Mouse (Mus musculus) adrenal gland, adult 18-20 months (tissue): ENCODE data around the gene Rexo1. TPM values are rescaled to one million over a fixed set of nuclear protein-coding genes. Genes with fewer than 3 reads are reported as not detected.
A peak's percentile ranks its signal among the peaks of the same experiment; 100 is the strongest.

Experiments
- DNase-seq, 2 experiments: peaks; one replicate each; pipeline ENCODE4 v3.0.0; 2021 to 2022; ENCODE audit warnings: low spot score in 2 of 2
- microRNA-seq, 2 experiments: library from miRNA; unstranded; fragments of <30 nt; microRNA quantifications; one replicate each; pipeline ENCODE4 v1.2.0; 2021; ENCODE audit warnings: borderline number of aligned reads in 2 of 2
- total RNA-seq, 2 experiments: library from RNA; stranded (reverse); gene quantifications; 1 replicate in 1 of 2; 2 replicates in 1 of 2; pipeline ENCODE4 v1.2.3; 2021

Gene Rexo1
- total RNA-seq, 2 experiments from 2014 or later: 32.9 to 48.4 TPM

- no peak for DNase-seq
Observed at GRCm38 (mm10) chr10:80519287-80519686, 42.1 kb downstream of the Rexo1 start.

GRCm38 (mm10) chr10:80513739-80514138, 47.6 kb downstream of the Rexo1 start:
- DNase-seq: no peak

- DNase-seq: no peak
Observed at GRCm38 (mm10) chr10:80510273-80510660, 51.1 kb downstream of the Rexo1 start.

GRCm38 (mm10) chr10:80509412-80510272, 51.7 kb downstream of the Rexo1 start:
- peak; percentile 82 to 85 for DNase-seq

- DNase-seq: peak; percentile 56 to 70
Observed at GRCm38 (mm10) chr10:80506222-80506621, 55.1 kb downstream of the Rexo1 start.

- DNase-seq: no peak
Observed at GRCm38 (mm10) chr10:80504724-80505123, 56.6 kb downstream of the Rexo1 start.

GRCm38 (mm10) chr10:80503599-80504220, 57.6 kb downstream of the Rexo1 start:
- DNase-seq: no peak

- no peak for DNase-seq
Observed at GRCm38 (mm10) chr10:80502819-80503314, 58.5 kb downstream of the Rexo1 start.

- no peak for DNase-seq
Observed at GRCm38 (mm10) chr10:80502291-80502690, 59.1 kb downstream of the Rexo1 start.

- DNase-seq: no peak
Observed at GRCm38 (mm10) chr10:80496421-80496820, 64.9 kb downstream of the Rexo1 start.

GRCm38 (mm10) chr10:80495901-80496300, 65.5 kb downstream of the Rexo1 start:
- DNase-seq: no peak

GRCm38 (mm10) chr10:80494732-80495131, 66.6 kb downstream of the Rexo1 start, which contains the start of gene Onecut3:
Onecut3 (plus strand) TSS chr10:80494835.
- peak in 1 of 2 experiments; percentile 47 for DNase-seq

Small RNAs within 50 kb of the gene (microRNA-seq; reads per million reads assigned to microRNA genes)
- 0.95 to 2.4 reads per million in 2 experiments for gene Mir6912

Other genes starting within 250 kb of the Rexo1 start
- gene 2310011J03Rik, start 241.0 kb downstream of the Rexo1 start, total RNA-seq: 10 to 100 TPM; 25.0 to 28.9 TPM
- gene Pcsk4, start 232.1 kb downstream of the Rexo1 start, total RNA-seq: 1 to 10 TPM; 1.6 to 3.1 TPM
- gene Reep6, start 231.6 kb downstream of the Rexo1 start, total RNA-seq: 10 to 100 TPM; 10.2 to 20.8 TPM
- gene Adamtsl5, start 213.1 kb downstream of the Rexo1 start, total RNA-seq: 10 to 100 TPM in 1 of 2 experiments, 1 to 10 TPM in 1; 5.1 to 11.5 TPM
- gene Plk5, start 205.1 kb downstream of the Rexo1 start, total RNA-seq: under 1 TPM; 0.19 to 0.27 TPM
- 10 to 100 TPM; 16.6 to 18.0 TPM for gene Mex3d, start 173.9 kb downstream of the Rexo1 start, total RNA-seq
- gene Mbd3, start 162.0 kb downstream of the Rexo1 start, total RNA-seq: 100 to 1,000 TPM; 137 to 157 TPM
- 1,000 to 10,000 TPM in 1 of 2 experiments, 100 to 1,000 TPM in 1; 797 to 1,071 TPM for gene Uqcr11, start 154.7 kb downstream of the Rexo1 start, total RNA-seq
- 10 to 100 TPM; 32.9 to 44.2 TPM for gene Tcf3, start 127.9 kb downstream of the Rexo1 start, total RNA-seq
- not detected for gene Onecut3, start 66.7 kb downstream of the Rexo1 start, total RNA-seq
- 1 to 10 TPM in 1 of 2 experiments, under 1 TPM in 1; 0.80 to 1.1 TPM for gene Atp8b3, start 22.4 kb downstream of the Rexo1 start, total RNA-seq
- 10 to 100 TPM; 11.3 to 12.3 TPM for gene Klf16, start 15.8 kb upstream of the Rexo1 start, total RNA-seq
- gene Abhd17a, start 28.8 kb upstream of the Rexo1 start, total RNA-seq: 100 to 1,000 TPM in 1 of 2 experiments, 10 to 100 TPM in 1; 94.5 to 102 TPM
- gene Scamp4, start 41.3 kb upstream of the Rexo1 start, total RNA-seq: 10 to 100 TPM; 49.7 to 54.4 TPM
- 1 to 10 TPM; 1.8 to 2.1 TPM for gene Adat3, start 41.3 kb upstream of the Rexo1 start, total RNA-seq
- gene Gm49322, start 44.5 kb upstream of the Rexo1 start, total RNA-seq: 1 to 10 TPM; 2.6 to 3.0 TPM
- 100 to 1,000 TPM; 134 to 140 TPM for gene Csnk1g2, start 61.3 kb upstream of the Rexo1 start, total RNA-seq
- gene Btbd2, start 95.5 kb upstream of the Rexo1 start, total RNA-seq: 10 to 100 TPM; 51.4 to 58.5 TPM
- 100 to 1,000 TPM; 162 to 331 TPM for gene Mknk2, start 116.6 kb upstream of the Rexo1 start, total RNA-seq
- 10 to 100 TPM; 16.1 to 29.6 TPM for gene Mob3a, start 140.4 kb upstream of the Rexo1 start, total RNA-seq
- gene Izumo4, start 140.6 kb upstream of the Rexo1 start, total RNA-seq: 10 to 100 TPM; 11.0 to 18.0 TPM
- gene Ap3d1, start 180.7 kb upstream of the Rexo1 start, total RNA-seq: 100 to 1,000 TPM in 1 of 2 experiments, 10 to 100 TPM in 1; 97.1 to 104 TPM
- 10 to 100 TPM; 61.0 to 66.4 TPM for gene Dot1l, start 193.6 kb upstream of the Rexo1 start, total RNA-seq
- 10 to 100 TPM; 47.8 to 50.5 TPM for gene Sf3a2, start 236.6 kb upstream of the Rexo1 start, total RNA-seq
- 10 to 100 TPM; 69.0 to 87.2 TPM for gene Plekhj1, start 237.1 kb upstream of the Rexo1 start, total RNA-seq
- gene Amh, start 243.7 kb upstream of the Rexo1 start, total RNA-seq: 1 to 10 TPM in 1 of 2 experiments, under 1 TPM in 1; 0.83 to 1.5 TPM